Mouse (Mus musculus) erythroid progenitor cell, adult 5-6 weeks (primary cell): Measurements from ENCODE around the gene Tubb5. TPM values are rescaled to one million over a fixed set of nuclear protein-coding genes. Genes with fewer than 3 reads are reported as not detected.

Experiments
- ATAC-seq: replicated peaks from 2 replicates; pipeline ENCODE4 v1.8.0; 2016; ENCODE audit warnings: moderate number of reproducible peaks, mild to moderate bottlenecking, moderate TSS enrichment, inconsistent platforms; ENCODE audit not compliant: poor library complexity, low FRiP score, severe bottlenecking
- total RNA-seq, 2 experiments: library from RNA; stranded (forward) in 1 of 2; stranded (reverse) in 1 of 2; fragments of 150-400 nt in 1 of 2; fragments of 186-747, 209-891 nt in 1 of 2; gene quantifications; 2 replicates each; pipeline versions ENCODE4 v1.2.3 to v1.2.4; 2015 to 2017; ENCODE audit warnings: low replicate concordance in 2 of 2

Tubb5 gene
- total RNA-seq, 2 experiments from 2014 or later, result 663 to 914 TPM

GRCm38 (mm10) chr17:35832400-35833238 lies 5.5 kb downstream of the Tubb5 start:
- ATAC-seq, result no peak

- peak; percentile 97 for ATAC-seq
Measured at GRCm38 (mm10) chr17:35829737-35830136, 8.4 kb downstream of the Tubb5 start.

GRCm38 (mm10) chr17:35825109-35825850 lies 12.8 kb downstream of the Tubb5 start:
- no peak for ATAC-seq

- no peak for ATAC-seq
Measured at GRCm38 (mm10) chr17:35824402-35824801, 13.7 kb downstream of the Tubb5 start.

GRCm38 (mm10) chr17:35822964-35823937 lies 14.9 kb downstream of the Tubb5 start, which contains the start of gene Flot1:
Gene Flot1, plus strand, starts transcription at chr17:35823230.
- ATAC-seq, result peak; percentile 87

GRCm38 (mm10) chr17:35822564-35822963 lies 15.5 kb downstream of the Tubb5 start:
- ATAC-seq, result 0 out of 2 replicates have a peak, but pooled peaks have one; percentile 13

- ATAC-seq, result peak; percentile 33
Measured at GRCm38 (mm10) chr17:35821439-35822430, 16.4 kb downstream of the Tubb5 start, which contains the start of gene Ier3. Gene Ier3, plus strand, starts transcription at chr17:35821684.

- ATAC-seq, result no peak
Measured at GRCm38 (mm10) chr17:35820111-35820510, 18.0 kb downstream of the Tubb5 start.

- no peak for ATAC-seq
Measured at GRCm38 (mm10) chr17:35817226-35817625, 20.9 kb downstream of the Tubb5 start.

GRCm38 (mm10) chr17:35816686-35817085 lies 21.4 kb downstream of the Tubb5 start:
- no peak for ATAC-seq

- no peak for ATAC-seq
Measured at GRCm38 (mm10) chr17:35815836-35816235, 22.3 kb downstream of the Tubb5 start.

GRCm38 (mm10) chr17:35814678-35815077 lies 23.4 kb downstream of the Tubb5 start:
- no peak for ATAC-seq

- 0 out of 2 replicates have a peak, but pooled peaks have one; percentile 20 for ATAC-seq
Measured at GRCm38 (mm10) chr17:35813653-35814052, 24.5 kb downstream of the Tubb5 start.

GRCm38 (mm10) chr17:35813245-35813647 lies 24.9 kb downstream of the Tubb5 start:
- no peak for ATAC-seq

- ATAC-seq, result no peak
Measured at GRCm38 (mm10) chr17:35812736-35813135, 25.4 kb downstream of the Tubb5 start.

- ATAC-seq, result no peak
Measured at GRCm38 (mm10) chr17:35812307-35812706, 25.8 kb downstream of the Tubb5 start.

- ATAC-seq, result no peak
Measured at GRCm38 (mm10) chr17:35810900-35811648, 27.0 kb downstream of the Tubb5 start.

GRCm38 (mm10) chr17:35809395-35809794 lies 28.7 kb downstream of the Tubb5 start:
- ATAC-seq, result no peak
